Mouse (Mus musculus) hindbrain, postnatal 0 days (tissue): ENCODE measurements at regions not wholly inside any gene's neighbourhood (a gene's known extent, or its start where the extent isn't known, plus 50 kb on each side); places are given as distances from the start of the nearest gene placed in this dataset.

Experiments
- ATAC-seq: fragments of 200-750 bp; cut with Nextera tagmentation; 2 replicates; pipeline ENCODE4 v1.8.0; 2017; ENCODE audit warnings: mild to moderate bottlenecking, moderate TSS enrichment, moderate library complexity
- DNase-seq: peaks from one replicate; pipeline ENCODE4 v3.0.0-alpha.2; 2015; ENCODE audit warnings: low spot score
- H3K27ac ChIP-seq: fragments of 300-500 bp; sonication (generic); 2 replicates; pipeline ENCODE4 v1.5.1; 2014; ENCODE audit warnings: mild to moderate bottlenecking
- H3K27me3 ChIP-seq: fragments of 300-500 bp; sonication (generic); 2 replicates; pipeline ENCODE4 v1.6.1; 2014; ENCODE audit warnings: low read length, mixed read lengths; ENCODE audit not compliant: insufficient read depth
- H3K36me3 ChIP-seq: fragments of 300-500 bp; sonication (generic); 2 replicates; pipeline ENCODE4 v1.6.1; 2014; ENCODE audit warnings: low read length, mixed read lengths; ENCODE audit not compliant: insufficient read depth
- H3K4me1 ChIP-seq: fragments of 300-500 bp; sonication (generic); 2 replicates; pipeline ENCODE4 v1.6.1; 2014; ENCODE audit warnings: antibody characterized with exemption, low read length, mixed read lengths; ENCODE audit not compliant: insufficient read depth
- H3K4me2 ChIP-seq: fragments of 300-500 bp; sonication (generic); 2 replicates; pipeline ENCODE4 v1.6.1; 2014; ENCODE audit warnings: low read depth, mild to moderate bottlenecking, low read length, moderate library complexity, mixed read lengths
- H3K4me3 ChIP-seq: fragments of 300-500 bp; sonication (generic); 2 replicates; pipeline ENCODE4 v1.5.1; 2014; ENCODE audit warnings: low read length
- H3K9ac ChIP-seq: fragments of 300-500 bp; sonication (generic); replicated peaks from 2 replicates; pipeline ENCODE4 v1.6.1; 2014; ENCODE audit warnings: mild to moderate bottlenecking, low read length, moderate library complexity, mixed read lengths
- H3K9me3 ChIP-seq: fragments of 300-500 bp; sonication (generic); 2 replicates; pipeline ENCODE4 v1.6.1; 2016; ENCODE audit warnings: low read length, mixed read lengths
- CTCF ChIP-seq: IDR thresholded peaks from 2 replicates; pipeline ENCODE4 v1.5.1; 2016; ENCODE audit warnings: antibody characterized with exemption, control low read depth, low read depth
- WGBS: fragments of 180-500 bp; shearing (Covaris S2); extraction: QIAGEN DNeasy Blood & Tissue Kit; methylation state at CpG from one replicate; pipeline ENCODE4 v1.1.7; 2014; 5-methylcytosine and 5-hydroxymethylcytosine counted together

DNA sequence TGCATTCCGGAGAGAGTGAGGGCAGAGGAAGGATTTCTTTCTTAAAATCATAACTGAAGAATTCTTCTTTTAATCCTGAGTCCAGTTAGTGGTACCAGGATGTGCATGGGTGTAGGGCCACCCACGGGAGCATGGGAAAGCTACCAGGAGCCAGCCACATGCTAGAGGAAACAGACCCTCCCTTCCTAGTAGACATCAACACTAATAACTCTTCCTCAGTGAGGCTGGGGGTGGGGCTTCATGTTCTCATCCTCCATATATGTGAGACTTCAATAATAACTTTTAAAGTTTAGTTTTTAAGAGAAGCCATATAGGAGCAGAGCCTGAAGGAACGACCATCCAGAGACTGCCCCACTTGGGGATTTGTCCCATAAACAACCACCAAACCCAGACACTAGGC lies 216.8 kb downstream of the Lyplal1 start:
- no peaks in the 10 kb centered on the region for H3K27me3 ChIP-seq
- H3K4me3 ChIP-seq = no peak overlapping the region
- H3K27ac ChIP-seq = no peak overlapping the region
- H3K4me1 ChIP-seq = no peaks in the 10 kb centered on the region
- ATAC-seq = no peak
- no peaks in the 10 kb centered on the region for H3K9me3 ChIP-seq
- TF ChIP-seq CTCF = no peak
- no peaks in the 10 kb centered on the region for H3K36me3 ChIP-seq
- 83% methylated on average over 3 of the region's 3 CpGs for WGBS
- H3K9ac ChIP-seq = no peak overlapping the region
- no peak overlapping the region for H3K4me2 ChIP-seq
- DNase-seq = no peak

DNA sequence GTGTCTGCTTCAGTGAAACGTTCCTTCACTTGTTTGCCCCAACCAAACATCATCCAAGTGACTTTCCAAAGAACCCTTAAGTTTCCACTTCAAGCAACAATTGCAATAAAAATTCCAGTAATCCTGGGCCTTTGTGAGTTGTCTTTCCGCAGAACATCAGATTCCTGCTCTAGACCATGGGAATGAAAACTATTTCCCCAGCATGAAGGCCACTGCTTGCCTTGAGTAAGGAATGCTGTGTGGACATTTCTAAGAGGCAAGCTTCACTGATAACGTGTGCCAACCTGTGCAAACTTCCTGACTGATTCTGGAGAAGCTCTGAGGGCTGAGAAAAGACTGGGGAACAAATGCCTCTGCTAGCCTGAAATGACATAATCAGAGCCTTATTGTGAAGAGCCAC lies 214.7 kb downstream of the Lyplal1 start:
- Histone ChIP-seq H3K4me3 (no peak overlapping the region), H3K4me1 (no peaks in the 10 kb centered on the region), H3K36me3 (no peaks in the 10 kb centered on the region), H3K9me3 (no peaks in the 10 kb centered on the region), H3K27ac (no peak overlapping the region), H3K4me2 (no peak overlapping the region), H3K9ac (no peak overlapping the region), H3K27me3 (no peaks in the 10 kb centered on the region)
- ATAC-seq (no peak), DNase-seq (no peak)
- TF ChIP-seq CTCF = no peak
- 89% methylated on average over 3 of the region's 3 CpGs for WGBS

DNA sequence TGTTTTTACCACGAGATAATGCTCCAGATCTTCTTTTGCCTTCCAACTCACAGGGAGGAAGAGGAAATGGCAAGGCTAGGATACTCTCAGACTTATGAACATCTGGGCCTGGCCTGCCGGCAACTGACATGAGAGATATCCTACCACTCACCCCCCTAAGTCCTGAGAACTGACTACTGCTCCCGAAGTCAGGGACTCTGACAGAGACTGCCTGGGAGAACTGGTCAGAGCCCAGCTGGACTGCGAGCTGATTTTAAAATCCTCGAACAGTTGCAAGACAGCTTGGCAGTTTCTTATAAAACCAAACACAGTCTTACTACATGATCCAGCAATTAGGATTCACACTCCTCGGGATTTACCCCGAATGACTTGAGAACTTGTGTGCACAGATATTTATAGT lies 211.4 kb downstream of the Lyplal1 start:
- TF ChIP-seq CTCF = no peak
- Histone ChIP-seq H3K4me3 (no peak overlapping the region), H3K4me1 (no peaks in the 10 kb centered on the region), H3K9me3 (no peaks in the 10 kb centered on the region), H3K27ac (no peak overlapping the region), H3K4me2 (no peak overlapping the region), H3K36me3 (no peaks in the 10 kb centered on the region), H3K9ac (no peak overlapping the region), H3K27me3 (no peaks in the 10 kb centered on the region)
- 83% methylated on average over 7 of the region's 7 CpGs for WGBS
- ATAC-seq (no peak), DNase-seq (no peak)

DNA sequence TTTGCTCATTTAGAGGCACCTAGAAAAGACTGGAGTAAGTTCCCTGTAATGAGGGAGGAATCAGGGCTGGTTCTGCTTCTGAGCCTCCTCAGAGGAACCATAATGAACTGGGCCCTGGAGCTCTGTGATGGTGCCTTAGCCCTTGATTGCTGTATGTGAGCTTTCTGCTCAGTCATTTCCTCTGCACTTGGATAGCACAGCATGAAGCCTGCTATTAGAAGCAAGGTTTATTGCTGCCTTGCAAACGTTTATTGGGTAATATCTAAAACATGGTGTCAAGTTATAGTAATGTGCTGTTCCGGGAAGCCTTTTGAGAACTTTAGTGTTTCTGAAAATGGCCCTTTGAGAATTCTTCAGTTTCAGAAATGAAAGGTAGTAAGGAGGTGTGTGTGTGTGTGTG lies 201.5 kb downstream of the Lyplal1 start:
- Histone ChIP-seq H3K27me3 (no peaks in the 10 kb centered on the region), H3K4me1 (no peaks in the 10 kb centered on the region), H3K4me2 (no peak overlapping the region), H3K9me3 (no peaks in the 10 kb centered on the region), H3K9ac (no peak overlapping the region), H3K27ac (no peak overlapping the region), H3K36me3 (no peaks in the 10 kb centered on the region), H3K4me3 (no peak overlapping the region)
- peak; percentile 31 for DNase-seq
- 60% methylated on average over 2 of the region's 2 CpGs for WGBS
- peak; percentile 40; the same call in 1 of the 2 replicates for ATAC-seq
- no peak for TF ChIP-seq CTCF

DNA sequence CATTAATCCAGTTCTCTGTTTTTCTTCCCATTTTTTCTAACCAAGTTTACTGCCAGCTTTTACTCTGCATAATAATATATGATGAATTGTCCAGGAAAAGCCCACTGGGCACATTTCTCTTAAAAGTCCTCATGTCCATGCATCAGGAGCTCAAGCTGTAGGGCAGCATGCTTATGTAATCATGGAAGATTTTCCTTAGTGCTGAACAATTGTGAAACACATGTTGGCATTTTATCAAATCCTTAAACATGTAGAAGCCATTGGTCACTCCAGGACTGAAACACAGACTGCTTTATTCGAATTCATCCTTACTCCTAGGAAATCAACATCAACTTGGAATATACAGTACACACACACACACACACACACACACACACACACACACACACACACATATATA lies 198.4 kb downstream of the Lyplal1 start:
- no peak overlapping the region for H3K4me3 ChIP-seq
- no peak overlapping the region for H3K4me2 ChIP-seq
- no peak for ATAC-seq
- H3K27ac ChIP-seq = no peak overlapping the region
- TF ChIP-seq CTCF = no peak
- no peaks in the 10 kb centered on the region for H3K27me3 ChIP-seq
- H3K36me3 ChIP-seq = no peaks in the 10 kb centered on the region
- no peaks in the 10 kb centered on the region for H3K9me3 ChIP-seq
- DNase-seq = no peak
- WGBS = 83% methylated on average over 1 of the region's 1 CpGs
- H3K4me1 ChIP-seq = no peaks in the 10 kb centered on the region
- H3K9ac ChIP-seq = no peak overlapping the region

DNA sequence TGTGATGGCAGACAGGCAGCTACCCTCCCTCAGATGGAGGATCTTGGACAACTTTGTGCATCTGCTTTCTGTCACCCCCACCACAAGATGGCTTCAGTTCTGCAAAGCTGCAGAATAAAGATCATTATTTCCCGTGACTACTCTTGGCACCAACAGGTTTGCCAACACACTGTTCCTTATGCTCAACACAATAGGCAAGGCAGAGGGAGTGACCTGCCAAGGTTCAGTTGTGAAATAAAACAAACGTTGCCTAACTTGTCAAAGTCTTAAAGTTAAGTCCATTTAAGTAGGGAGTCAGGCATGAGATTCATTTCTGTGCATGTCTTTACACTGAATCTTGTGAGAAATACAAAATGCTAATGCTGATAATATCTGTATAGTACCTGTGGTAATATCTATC lies 193.4 kb downstream of the Lyplal1 start:
- ATAC-seq (no peak), DNase-seq (no peak)
- no peaks in the 10 kb centered on the region for H3K4me1 ChIP-seq
- H3K4me2 ChIP-seq = no peak overlapping the region
- no peak overlapping the region for H3K27ac ChIP-seq
- H3K9ac ChIP-seq = no peak overlapping the region
- no peaks in the 10 kb centered on the region for H3K27me3 ChIP-seq
- no peak overlapping the region for H3K4me3 ChIP-seq
- H3K36me3 ChIP-seq = no peaks in the 10 kb centered on the region
- TF ChIP-seq CTCF = no peak
- 65% methylated on average over 2 of the region's 2 CpGs for WGBS
- no peaks in the 10 kb centered on the region for H3K9me3 ChIP-seq

DNA sequence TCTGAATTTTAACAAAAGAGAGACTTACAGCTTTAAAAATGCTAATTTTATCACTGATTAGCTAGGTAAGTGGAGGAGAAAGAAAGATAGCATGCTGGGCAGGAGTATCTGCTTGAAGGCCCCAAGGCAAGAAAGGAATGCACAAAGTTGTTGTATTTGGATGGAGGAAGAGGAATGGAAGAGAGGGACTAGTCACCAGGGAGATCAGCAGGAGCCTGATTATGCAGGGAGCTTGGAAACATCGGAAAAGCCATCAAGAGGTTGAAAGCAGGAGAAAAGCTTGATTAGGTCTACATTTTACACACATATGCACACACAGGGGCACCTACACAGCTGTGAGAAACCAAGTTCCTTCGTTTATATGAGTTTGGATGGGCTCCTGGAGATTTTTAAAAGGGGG lies 188.1 kb downstream of the Lyplal1 start:
- 21% methylated on average over 2 of the region's 2 CpGs for WGBS
- Histone ChIP-seq H3K4me3 (no peak overlapping the region), H3K27ac (no peak overlapping the region), H3K27me3 (no peaks in the 10 kb centered on the region), H3K36me3 (no peaks in the 10 kb centered on the region), H3K9me3 (no peaks in the 10 kb centered on the region), H3K4me1 (no peaks in the 10 kb centered on the region), H3K9ac (no peak overlapping the region), H3K4me2 (no peak overlapping the region)
- DNase-seq (no peak), ATAC-seq (no peak)
- no peak for TF ChIP-seq CTCF
